8 mouse cellular contexts compared by ENCODE assay signal in genomic region chr7:144037966-144038669, GRCm38 (mm10). TPM values are rescaled to one million over a fixed set of nuclear protein-coding genes. Genes with fewer than 3 reads are reported as not detected.
A peak's percentile ranks its signal among the peaks of the same experiment; 100 is the strongest.
DNase-seq lines count a peak whose midpoint lies in the region; ATAC-seq lines count a peak whose summit lies in the region.
"Had no signal": no experiment of that assay in that cellular context is flagged by ENCODE, and none has a peak within 500 bp of the region (broad histone marks: within the 10 kb centered on the region; RNA-seq: fewer than 3 reads in every experiment).

No protein-coding gene starts in this region.

- H3K27ac ChIP-seq in hindbrain, embryonic 15.5 days (replicated peaks) = peak overlapping the region; percentile 64
- H3K27ac ChIP-seq in neural tube, embryonic 14.5 days (ENCODE audit: low read depth, low read length) = peak overlapping the region; percentile 63

- H3K4me1 ChIP-seq in hindbrain, embryonic 15.5 days (replicated peaks) = peaks cover 18% of the 10 kb centered on the region
- peaks cover 8% of the 10 kb centered on the region; the same call in 1 of the 2 replicates for H3K4me1 ChIP-seq in neural tube, embryonic 14.5 days (ENCODE audit: control insufficient read depth, insufficient read depth, low read length)

- no peak overlapping the region for H3K9ac ChIP-seq in hindbrain, embryonic 15.5 days
- H3K9ac ChIP-seq in neural tube, embryonic 14.5 days (replicated peaks; ENCODE audit: low read depth, low read length) = no peak overlapping the region

- no peaks in the 10 kb centered on the region for H3K36me3 ChIP-seq in hindbrain, embryonic 15.5 days
- H3K36me3 ChIP-seq in neural tube, embryonic 14.5 days (ENCODE audit: control insufficient read depth, insufficient read depth, low read length) = no peaks in the 10 kb centered on the region

- no peaks in the 10 kb centered on the region for H3K9me3 ChIP-seq in hindbrain, embryonic 15.5 days
- H3K9me3 ChIP-seq in neural tube, embryonic 14.5 days (ENCODE audit: control insufficient read depth, low read length) = no peaks in the 10 kb centered on the region
- H3K9me3 ChIP-seq: megakaryocyte, embryonic 14.5 days had no signal

- ATAC-seq in hindbrain, embryonic 15.5 days (ENCODE audit: low FRiP score, low read depth) = peak; percentile 86
- peak; percentile 92 for ATAC-seq in neural tube, embryonic 14.5 days (ENCODE audit: low read depth)

- intact Hi-C loops in left cerebral cortex, postnatal 14 days (cut with DNase I) = no loop called here

- 37% methylated on average over 9 of the region's 9 CpGs for WGBS in hindbrain, embryonic 15.5 days
- WGBS in neural tube, embryonic 14.5 days = 33% methylated on average over 9 of the region's 9 CpGs

- H3K4me3 ChIP-seq in hindbrain, embryonic 15.5 days = no peak overlapping the region
- H3K4me3 ChIP-seq in neural tube, embryonic 14.5 days (ENCODE audit: low read depth, low read length) = no peak overlapping the region
- H3K4me3 ChIP-seq: megakaryocyte, embryonic 14.5 days had no signal

- peak; percentile 87 to 93 for DNase-seq in adrenal gland, adult (ENCODE audit: inconsistent age in 2 of 2, low spot score in 1 of 2)
- peak; percentile 34 for DNase-seq in cerebellum, adult 11-12 months
- peak; percentile 22 to 43 for DNase-seq in frontal cortex, postnatal 10 days (ENCODE audit: low spot score in 2 of 2)
- DNase-seq in left cerebral cortex, postnatal 14 days (ENCODE audit: low spot score in 2 of 2) = peak; percentile 55 to 58
- DNase-seq in thymus, postnatal 0 days (ENCODE audit: low spot score) = no peak

- no peaks in the 10 kb centered on the region for H3K27me3 ChIP-seq in hindbrain, embryonic 15.5 days
- no peaks in the 10 kb centered on the region for H3K27me3 ChIP-seq in neural tube, embryonic 14.5 days (ENCODE audit: control insufficient read depth, insufficient read depth, low read length)

- H3K4me2 ChIP-seq in hindbrain, embryonic 15.5 days = no peak overlapping the region
- no peak overlapping the region for H3K4me2 ChIP-seq in neural tube, embryonic 14.5 days (ENCODE audit: low read depth, low read length)

RNA-seq across cellular contexts. Expression of gene Shank2, which starts 36.4 kb away (rescaled TPM):
- 8.8 and 10.2 TPM in 2 replicates for polyA plus RNA-seq in hindbrain, embryonic 15.5 days (2015; fragmentation: Nextera tagmentation; extraction: Ambion mirVana)
- 100 to 1,000 TPM; 170 to 187 TPM for total RNA-seq in left cerebral cortex, postnatal 14 days (2021)
- polyA plus RNA-seq in neural tube, embryonic 14.5 days (2014; fragmentation: Nextera tagmentation; extraction: Ambion mirVana) = 11.7 and 16.1 TPM in 2 replicates
- polyA plus RNA-seq in thymus, postnatal 0 days (2015; fragmentation: Nextera tagmentation; extraction: Ambion mirVana) = 0.89 and 0.96 TPM in 2 replicates
